Mouse (Mus musculus): ENCODE measurements at regions not wholly inside any gene's neighbourhood (a gene's known extent, or its start where the extent isn't known, plus 50 kb on each side); places are given as distances from the start of the nearest gene placed in this dataset.

DNA sequence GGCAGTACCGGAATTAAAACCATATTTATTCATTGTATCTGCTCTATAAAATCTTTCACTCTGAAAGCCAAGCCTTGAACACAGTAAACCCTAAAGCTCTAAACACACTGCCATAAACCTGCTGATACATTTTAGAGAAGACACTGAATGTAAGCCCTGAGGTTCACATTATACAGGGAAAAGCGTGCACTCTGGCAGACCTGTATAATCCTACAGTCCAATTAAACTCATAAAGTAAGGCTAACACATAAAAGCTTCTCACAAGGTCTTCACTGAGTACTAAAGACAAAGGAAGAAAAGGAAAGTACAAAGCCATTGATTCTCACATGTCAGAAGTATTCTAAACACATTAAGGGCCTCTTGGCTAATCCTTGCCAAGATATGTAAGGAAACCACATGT is 302.8 kb downstream of the Cylc2 start:
- Histone ChIP-seq H3K4me2 (ENCODE audit: low read depth, low read length, poor library complexity, severe bottlenecking) (no peak overlapping the region), H3K9ac (replicated peaks; ENCODE audit: low read length, poor library complexity, severe bottlenecking) (no peak overlapping the region), H3K9me3 (ENCODE audit: low read length) (no peaks in the 10 kb centered on the region), H3K27me3 (ENCODE audit: insufficient read depth, low read length) (no peaks in the 10 kb centered on the region), H3K4me3 (ENCODE audit: low read depth, low read length) (no peak overlapping the region), H3K27ac (ENCODE audit: low read depth, low read length) (no peak overlapping the region), H3K4me1 (ENCODE audit: insufficient read depth, low read length) (no peaks in the 10 kb centered on the region), H3K36me3 (ENCODE audit: insufficient read depth, low read length) (no peaks in the 10 kb centered on the region)
- ATAC-seq (ENCODE audit: low FRiP score) (no peak), DNase-seq (ENCODE audit: low spot score) (no peak)
- WGBS = 79% methylated on average over 2 of the region's 2 CpGs
- TF ChIP-seq CTCF (IDR thresholded peaks at IDR 0.05) = no peak

DNA sequence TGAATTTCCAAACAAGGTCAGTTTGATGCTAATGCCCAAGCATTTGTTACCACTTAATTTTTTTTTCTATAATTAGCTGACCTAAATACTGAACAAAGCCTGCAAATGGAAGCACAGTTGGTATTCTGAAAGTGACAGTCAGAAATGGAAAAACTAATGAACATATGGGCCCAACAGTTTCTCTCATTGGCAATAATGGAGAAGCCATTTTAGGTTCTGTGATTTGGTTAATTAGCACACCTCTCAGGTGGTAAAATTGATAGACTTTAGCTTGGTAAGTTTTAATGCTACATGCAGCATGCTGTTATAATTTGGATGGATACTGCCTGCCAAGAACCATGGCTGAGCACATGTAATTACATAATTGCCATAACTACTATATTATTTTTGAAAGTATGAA is 303.3 kb downstream of the Cylc2 start:
- no peak for DNase-seq (ENCODE audit: low spot score)
- no peaks in the 10 kb centered on the region for H3K4me1 ChIP-seq (ENCODE audit: insufficient read depth, low read length)
- TF ChIP-seq CTCF (IDR thresholded peaks at IDR 0.05) = no peak
- H3K4me3 ChIP-seq (ENCODE audit: low read depth, low read length) = no peak overlapping the region
- ATAC-seq (ENCODE audit: low FRiP score) = no peak
- H3K9ac ChIP-seq (replicated peaks; ENCODE audit: low read length, poor library complexity, severe bottlenecking) = no peak overlapping the region
- no peaks in the 10 kb centered on the region for H3K36me3 ChIP-seq (ENCODE audit: insufficient read depth, low read length)
- no peaks in the 10 kb centered on the region for H3K27me3 ChIP-seq (ENCODE audit: insufficient read depth, low read length)
- no peak overlapping the region for H3K4me2 ChIP-seq (ENCODE audit: low read depth, low read length, poor library complexity, severe bottlenecking)
- H3K9me3 ChIP-seq (ENCODE audit: low read length) = no peaks in the 10 kb centered on the region
- no peak overlapping the region for H3K27ac ChIP-seq (ENCODE audit: low read depth, low read length)

- Histone ChIP-seq H3K36me3 (ENCODE audit: insufficient read depth, low read length) (no peaks in the 10 kb centered on the region), H3K27me3 (ENCODE audit: insufficient read depth, low read length) (no peaks in the 10 kb centered on the region), H3K9me3 (ENCODE audit: low read length) (no peaks in the 10 kb centered on the region), H3K4me3 (ENCODE audit: low read depth, low read length) (no peak overlapping the region), H3K9ac (replicated peaks; ENCODE audit: low read length, poor library complexity, severe bottlenecking) (no peak overlapping the region), H3K4me1 (ENCODE audit: insufficient read depth, low read length) (no peaks in the 10 kb centered on the region), H3K27ac (ENCODE audit: low read depth, low read length) (no peak overlapping the region), H3K4me2 (ENCODE audit: low read depth, low read length, poor library complexity, severe bottlenecking) (no peak overlapping the region)
- DNase-seq (ENCODE audit: low spot score) (no peak), ATAC-seq (ENCODE audit: low FRiP score) (no peak)
- WGBS = 71% methylated on average over 6 of the region's 6 CpGs
- no peak for TF ChIP-seq CTCF (IDR thresholded peaks at IDR 0.05)
These were observed 328.9 kb downstream of the Cylc2 start for GRCm38 (mm10) chr4:51545419-51545818.

DNA sequence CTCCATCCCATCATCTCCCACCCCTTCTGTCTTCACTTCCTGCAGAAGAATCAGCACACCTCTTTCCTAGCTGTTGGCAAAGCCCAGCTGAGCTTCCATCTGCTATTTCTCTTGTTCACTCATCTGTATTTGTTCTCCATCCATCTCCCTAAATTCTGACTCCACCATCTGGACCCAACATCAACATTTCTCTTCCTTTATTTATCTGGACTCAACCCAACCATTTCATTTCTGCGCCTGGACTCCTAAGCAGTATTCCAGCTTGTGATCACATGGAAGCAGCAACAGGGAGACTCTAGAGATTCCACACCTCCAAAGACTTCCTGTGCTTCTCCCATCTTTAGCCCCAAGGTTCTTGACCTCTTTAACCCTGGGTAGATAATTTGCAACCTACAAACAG is 343.2 kb downstream of the Cylc2 start:
- Histone ChIP-seq H3K9me3 (ENCODE audit: low read length) (no peaks in the 10 kb centered on the region; the same call in 1 of the 2 replicates), H3K36me3 (ENCODE audit: insufficient read depth, low read length) (no peaks in the 10 kb centered on the region), H3K27me3 (ENCODE audit: insufficient read depth, low read length) (no peaks in the 10 kb centered on the region), H3K4me1 (ENCODE audit: insufficient read depth, low read length) (no peaks in the 10 kb centered on the region), H3K4me3 (ENCODE audit: low read depth, low read length) (no peak overlapping the region), H3K9ac (replicated peaks; ENCODE audit: low read length, poor library complexity, severe bottlenecking) (no peak overlapping the region), H3K4me2 (ENCODE audit: low read depth, low read length, poor library complexity, severe bottlenecking) (no peak overlapping the region), H3K27ac (ENCODE audit: low read depth, low read length) (no peak overlapping the region)
- TF ChIP-seq CTCF (IDR thresholded peaks at IDR 0.05) = no peak
- no peak for DNase-seq (ENCODE audit: low spot score)
- WGBS = 92% methylated on average over 1 of the region's 1 CpGs
- ATAC-seq (ENCODE audit: low FRiP score) = no peak

DNA sequence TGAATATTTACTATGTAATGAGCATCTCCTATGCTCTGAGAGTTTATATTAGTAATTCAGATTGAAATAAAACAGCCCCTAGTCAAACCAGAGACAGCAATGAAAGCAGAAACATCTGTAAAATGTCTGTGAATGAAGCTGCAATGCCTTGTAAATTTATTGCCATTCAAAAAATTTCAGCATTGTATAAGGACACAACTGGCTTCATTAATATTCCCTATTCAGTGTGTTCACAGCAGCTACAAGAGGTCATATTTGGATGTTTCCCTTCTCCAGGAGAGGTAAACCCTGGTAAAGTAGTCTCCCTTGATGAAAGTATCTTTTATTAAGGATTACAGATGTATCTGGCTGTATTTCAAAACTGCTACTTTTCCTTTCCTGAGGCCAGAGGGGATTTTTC is 343.6 kb downstream of the Cylc2 start:
- TF ChIP-seq CTCF (IDR thresholded peaks at IDR 0.05) = no peak
- no peak for ATAC-seq (ENCODE audit: low FRiP score)

DNA sequence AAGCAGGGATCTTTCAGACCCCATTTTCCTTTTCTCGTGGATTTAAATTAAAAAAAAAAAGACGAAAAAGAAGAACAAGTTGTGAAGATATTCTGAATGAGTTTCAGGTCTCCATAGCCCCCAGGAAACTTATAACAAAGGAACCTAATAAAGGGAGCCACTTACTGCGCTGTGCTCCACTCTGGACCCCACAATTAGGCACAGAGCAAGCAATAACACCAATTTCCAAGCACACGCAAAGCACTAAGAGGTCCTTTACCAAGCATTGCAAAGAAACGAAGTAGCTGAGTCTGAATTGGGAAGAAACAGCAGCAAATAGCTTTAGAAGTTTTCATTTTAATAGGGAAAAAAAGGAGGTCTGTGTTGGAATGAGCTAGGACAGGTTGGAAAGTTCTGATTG is 345.9 kb downstream of the Cylc2 start:
- no peak for TF ChIP-seq CTCF (IDR thresholded peaks at IDR 0.05)
- Histone ChIP-seq H3K27me3 (ENCODE audit: insufficient read depth, low read length) (no peaks in the 10 kb centered on the region), H3K9me3 (ENCODE audit: low read length) (no peaks in the 10 kb centered on the region), H3K36me3 (ENCODE audit: insufficient read depth, low read length) (no peaks in the 10 kb centered on the region), H3K4me2 (ENCODE audit: low read depth, low read length, poor library complexity, severe bottlenecking) (no peak overlapping the region), H3K4me1 (ENCODE audit: insufficient read depth, low read length) (no peaks in the 10 kb centered on the region), H3K9ac (replicated peaks; ENCODE audit: low read length, poor library complexity, severe bottlenecking) (no peak overlapping the region), H3K4me3 (ENCODE audit: low read depth, low read length) (no peak overlapping the region), H3K27ac (ENCODE audit: low read depth, low read length) (no peak overlapping the region)
- DNase-seq (ENCODE audit: low spot score) (no peak), ATAC-seq (ENCODE audit: low FRiP score) (no peak)
- WGBS = 68% methylated on average over 5 of the region's 5 CpGs

More for the DNA sequence above, 343.6 kb downstream of the Cylc2 start:
- Histone ChIP-seq H3K36me3 (ENCODE audit: insufficient read depth, low read length) (no peaks in the 10 kb centered on the region), H3K4me1 (ENCODE audit: insufficient read depth, low read length) (no peaks in the 10 kb centered on the region), H3K4me3 (ENCODE audit: low read depth, low read length) (no peak overlapping the region), H3K9ac (replicated peaks; ENCODE audit: low read length, poor library complexity, severe bottlenecking) (no peak overlapping the region), H3K27ac (ENCODE audit: low read depth, low read length) (no peak overlapping the region), H3K27me3 (ENCODE audit: insufficient read depth, low read length) (no peaks in the 10 kb centered on the region), H3K9me3 (ENCODE audit: low read length) (no peaks in the 10 kb centered on the region; the same call in 1 of the 2 replicates), H3K4me2 (ENCODE audit: low read depth, low read length, poor library complexity, severe bottlenecking) (no peak overlapping the region)
- no peak for DNase-seq (ENCODE audit: low spot score)

DNA sequence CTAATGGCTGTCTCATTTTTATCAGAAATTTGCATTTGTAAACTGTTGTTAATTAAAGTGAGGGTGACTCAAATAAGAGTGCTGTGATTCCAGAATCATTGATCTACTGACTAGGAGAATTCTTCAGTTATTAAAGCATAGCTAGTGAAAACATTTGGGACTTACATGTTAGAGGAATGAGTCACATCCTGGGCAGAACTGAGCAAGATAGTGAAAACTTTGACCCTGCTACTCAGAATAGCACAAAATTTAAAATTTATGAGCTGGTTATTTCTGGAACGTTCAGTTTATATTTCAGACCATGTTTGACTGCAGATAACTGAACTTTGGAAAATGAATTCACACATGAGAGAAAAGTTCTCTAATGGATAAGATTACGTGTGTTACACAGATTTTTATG is 360.0 kb downstream of the Cylc2 start:
- no peaks in the 10 kb centered on the region for H3K9me3 ChIP-seq (ENCODE audit: low read length)
- H3K4me2 ChIP-seq (ENCODE audit: low read depth, low read length, poor library complexity, severe bottlenecking) = no peak overlapping the region
- no peak overlapping the region for H3K27ac ChIP-seq (ENCODE audit: low read depth, low read length)
- WGBS = 65% methylated on average over 2 of the region's 2 CpGs
- H3K4me1 ChIP-seq (ENCODE audit: insufficient read depth, low read length) = no peaks in the 10 kb centered on the region
- ATAC-seq (ENCODE audit: low FRiP score) (no peak), DNase-seq (ENCODE audit: low spot score) (no peak)
- H3K4me3 ChIP-seq (ENCODE audit: low read depth, low read length) = no peak overlapping the region
- H3K9ac ChIP-seq (replicated peaks; ENCODE audit: low read length, poor library complexity, severe bottlenecking) = no peak overlapping the region
- no peaks in the 10 kb centered on the region for H3K27me3 ChIP-seq (ENCODE audit: insufficient read depth, low read length)
- H3K36me3 ChIP-seq (ENCODE audit: insufficient read depth, low read length) = no peaks in the 10 kb centered on the region
- TF ChIP-seq CTCF (IDR thresholded peaks at IDR 0.05) = no peak
